Mouse (Mus musculus): Measurements from ENCODE around the gene Defb29.

- TF ChIP-seq CTCF (IDR thresholded peaks at IDR 0.05; ENCODE audit: low read depth) (peak; percentile 39), EP300 (IDR thresholded peaks at IDR 0.05; ENCODE audit: low read depth) (no peak)
Measured at GRCm38 (mm10) chr2:152586926-152587560, 47.1 kb upstream of the Defb29 start.
